Mouse (Mus musculus): ENCODE measurements around the gene Kctd20. TPM values are rescaled to one million over a fixed set of nuclear protein-coding genes. Genes with fewer than 3 reads are reported as not detected.

The Kctd20 gene
- total RNA-seq (2023): 47.9 TPM

DNA sequence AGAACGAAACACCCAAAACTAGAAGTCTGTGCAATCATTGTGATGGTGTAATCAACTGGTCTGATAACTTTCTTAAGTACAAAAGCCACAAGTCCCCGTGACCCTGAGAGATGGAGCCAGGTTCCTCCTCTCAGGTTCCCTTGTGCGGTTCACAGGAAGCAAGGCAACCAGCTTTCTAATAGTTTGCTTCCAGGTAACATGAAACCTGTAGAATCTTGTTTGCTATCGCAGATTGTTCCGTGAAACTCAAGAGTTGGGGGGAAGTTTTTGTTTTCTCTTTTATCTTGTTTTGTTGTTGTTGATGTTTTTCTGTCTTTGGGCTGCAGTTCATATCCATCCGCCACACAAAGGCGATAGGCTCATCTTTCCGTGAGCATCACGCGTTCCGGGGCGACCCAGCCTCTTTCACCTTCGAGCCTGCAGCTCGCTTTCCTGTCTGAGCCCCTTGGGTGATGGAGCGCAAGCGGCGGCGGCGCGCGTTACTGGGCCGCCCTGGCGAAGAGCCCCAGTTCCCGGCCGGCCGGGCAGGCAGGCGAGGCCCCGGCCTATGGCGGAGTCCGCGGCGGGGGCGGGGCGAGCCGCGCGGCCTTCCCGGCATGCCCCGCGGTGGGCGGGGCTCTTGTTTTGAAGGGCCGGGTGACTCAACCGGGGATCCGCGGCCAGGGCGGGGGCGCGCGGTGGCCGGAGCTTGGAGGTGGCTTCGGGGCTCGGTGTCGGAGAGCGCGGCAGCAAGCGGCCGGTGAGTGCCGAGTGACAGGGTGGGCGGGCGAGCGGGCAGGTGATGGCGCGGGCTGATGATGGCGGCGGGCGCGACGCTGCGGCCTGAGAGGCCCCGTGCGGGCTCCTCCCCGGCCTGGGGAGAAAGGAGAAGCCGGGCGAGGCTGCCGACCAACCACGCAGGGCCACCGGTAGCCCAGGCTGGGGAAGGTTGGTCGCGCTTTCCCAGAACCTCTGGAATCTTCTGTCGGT is at the start of gene Kctd20:
Gene Kctd20, plus strand, starts transcription at position 120 of the 969 bp plus-strand sequence.

DNA sequence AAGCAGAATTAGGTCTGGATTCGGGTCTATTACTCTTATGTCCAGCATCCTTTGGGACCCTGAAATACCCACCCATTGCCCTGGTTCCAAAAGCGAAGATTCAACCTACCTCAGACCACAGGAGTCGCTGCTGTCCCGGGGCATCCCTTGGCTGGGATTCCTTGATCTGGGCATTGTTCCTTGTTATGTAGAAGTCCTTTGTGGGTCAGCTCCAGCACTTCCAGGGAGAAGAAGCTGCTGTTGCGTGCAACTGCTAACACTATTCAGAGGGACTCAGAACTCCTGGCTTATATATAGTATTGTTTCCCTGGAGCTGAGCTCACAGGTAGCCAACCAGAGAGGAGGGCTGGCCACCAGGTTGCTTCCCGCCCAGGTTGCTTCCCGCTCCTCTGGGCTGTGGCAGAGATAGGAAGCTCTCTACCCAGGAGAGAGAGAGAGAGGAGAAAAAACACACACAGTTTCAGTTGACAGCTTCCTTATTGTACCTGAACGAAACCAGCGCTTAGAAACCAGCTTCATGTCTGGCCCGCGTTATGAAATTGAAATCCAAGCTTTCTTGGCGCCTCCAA is 36.6 kb upstream of the Kctd20 start, which contains the start of gene 4930539E08Rik:
Gene 4930539E08Rik, minus strand, starts transcription at position 265 of the 569 bp plus-strand sequence.

DNA sequence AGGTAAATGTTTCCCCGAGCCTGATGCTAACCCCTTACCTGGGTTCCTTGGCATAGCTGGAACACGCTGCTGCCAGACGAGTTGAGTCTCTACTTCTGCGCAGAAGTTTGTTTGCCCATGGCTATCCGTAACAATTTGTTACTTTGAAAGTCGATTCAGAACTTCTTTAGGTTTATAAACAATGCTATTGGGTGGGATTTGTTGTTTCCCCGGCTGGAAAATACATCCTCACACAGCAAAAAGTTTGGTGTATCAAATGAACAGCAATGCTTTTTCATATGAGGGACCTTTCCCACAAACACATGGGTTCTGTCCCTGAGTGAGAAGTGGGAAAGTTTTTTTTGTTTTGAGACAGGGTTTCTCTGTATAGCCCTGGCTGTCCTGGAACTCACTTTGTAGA is 8.0 kb upstream of the Kctd20 start, which contains the start of gene Pxt1:
Gene Pxt1, minus strand, starts transcription at position 101 of the 400 bp plus-strand sequence.

DNA sequence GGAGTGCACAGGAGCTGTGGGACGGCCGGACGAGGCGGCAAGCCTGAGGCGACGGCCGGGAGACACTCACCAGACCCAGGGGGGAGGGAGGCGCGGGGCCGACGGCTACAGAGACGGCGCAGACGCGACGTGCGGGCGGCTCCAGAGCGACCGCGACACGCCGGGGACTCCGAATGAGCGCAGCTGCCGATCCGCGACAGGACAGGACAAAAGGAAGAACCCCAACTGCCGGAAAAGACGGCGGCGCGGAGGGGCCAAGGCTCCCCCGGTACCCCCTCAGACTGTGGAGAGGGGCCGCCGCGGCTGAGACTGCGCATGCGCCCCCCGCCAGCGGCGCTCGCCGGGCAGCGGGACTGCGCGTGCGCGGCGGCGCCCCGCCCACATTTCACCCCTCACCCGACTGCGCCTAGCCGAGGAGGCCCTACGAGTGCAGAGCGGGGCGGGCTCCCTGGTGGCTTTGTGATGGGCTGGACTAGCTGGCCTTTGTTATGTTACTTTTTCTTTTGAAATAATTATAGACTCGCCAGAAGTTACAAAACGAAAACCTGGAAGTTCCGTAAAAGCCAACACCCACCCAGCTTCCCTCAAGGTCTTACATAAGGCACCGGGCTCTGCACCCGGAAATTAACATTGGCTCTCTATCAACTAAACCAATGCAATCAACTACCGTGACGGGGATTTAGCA is 56.0 kb downstream of the Kctd20 start, which contains the start of gene Stk38:
Gene Stk38, minus strand, starts transcription at position 355 of the 685 bp plus-strand sequence.

Other genes starting within 250 kb of the Kctd20 start
- gene AC170998.1, start 225.9 kb upstream of the Kctd20 start, total RNA-seq (2023): 7.7 TPM
- 0.83 TPM for gene Mapk13, start 182.7 kb upstream of the Kctd20 start, total RNA-seq (2023)
- gene Brpf3, start 150.9 kb upstream of the Kctd20 start, total RNA-seq (2023): 42.4 TPM
- not detected for gene Pnpla1, start 93.5 kb upstream of the Kctd20 start, total RNA-seq (2023)
- 0.64 TPM for gene 4930539E08Rik, start 36.6 kb upstream of the Kctd20 start, total RNA-seq (2023)
- gene Pxt1, start 8.1 kb upstream of the Kctd20 start, total RNA-seq (2023): not detected
- gene Stk38, start 56.0 kb downstream of the Kctd20 start, total RNA-seq (2023): 508 TPM
- 473 TPM for gene Srsf3, start 80.7 kb downstream of the Kctd20 start, total RNA-seq (2023)
- gene Cdkn1a, start 139.0 kb downstream of the Kctd20 start, total RNA-seq (2023): 4.3 TPM
- 0.18 TPM for gene Rab44, start 162.2 kb downstream of the Kctd20 start, total RNA-seq (2023)

Measured in CD8-positive naive resting alpha-beta T cell, adult 57 days (primary cell).